Mouse (Mus musculus): ENCODE data around the gene Pitpnm1. TPM values are rescaled to one million over a fixed set of nuclear protein-coding genes. Genes with fewer than 3 reads are reported as not detected.

Pitpnm1 gene
- polyA plus RNA-seq, 1 experiment from 2014 or later = 47.2 TPM

- 77% methylated on average over 6 of the region's 6 CpGs for WGBS
- Histone ChIP-seq H3K4me1 (no peaks in the 10 kb centered on the region), H3K36me3 (no peaks in the 10 kb centered on the region), H3K4me2 (replicated peaks) (no peak overlapping the region), H3K27me3 (no peaks in the 10 kb centered on the region), H3K9ac (replicated peaks) (no peak overlapping the region), H3K9me3 (no peaks in the 10 kb centered on the region), H3K4me3 (no peak overlapping the region), H3K27ac (replicated peaks) (no peak overlapping the region)
- no peak for ATAC-seq (replicated peaks)
These were observed 26.9 kb upstream of the Pitpnm1 start for GRCm38 (mm10) chr19:4072706-4073424.

GRCm38 (mm10) chr19:4075531-4075930 is 24.3 kb upstream of the Pitpnm1 start:
- Histone ChIP-seq H3K36me3 (no peaks in the 10 kb centered on the region), H3K27ac (replicated peaks) (no peak overlapping the region), H3K9me3 (no peaks in the 10 kb centered on the region), H3K4me1 (no peaks in the 10 kb centered on the region), H3K9ac (replicated peaks) (no peak overlapping the region), H3K4me3 (no peak overlapping the region), H3K4me2 (replicated peaks) (no peak overlapping the region), H3K27me3 (no peaks in the 10 kb centered on the region)
- WGBS = 82% methylated on average over 1 of the region's 1 CpGs
- ATAC-seq (replicated peaks) = no peak

DNA sequence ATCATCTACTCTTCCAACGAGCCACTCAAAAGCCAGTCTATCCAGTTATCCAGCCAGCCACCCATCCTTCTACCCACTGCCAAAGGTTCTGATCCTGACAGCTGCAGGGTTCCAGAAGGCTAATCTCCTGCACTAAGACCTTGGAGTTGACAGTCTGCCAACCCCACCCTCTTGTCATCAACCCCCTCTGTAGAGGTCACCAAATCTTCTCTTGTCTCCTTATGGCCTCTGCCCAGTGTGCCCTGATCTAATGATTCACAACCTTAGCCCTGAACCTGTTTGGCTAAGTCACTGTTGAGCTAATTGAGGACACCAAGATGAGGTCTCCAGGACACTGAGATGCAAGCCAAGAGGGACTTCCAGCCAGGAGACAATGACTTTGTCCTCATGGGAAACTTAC is 20.2 kb upstream of the Pitpnm1 start:
- no peaks in the 10 kb centered on the region for H3K9me3 ChIP-seq
- no peak overlapping the region for H3K27ac ChIP-seq (replicated peaks)
- no peaks in the 10 kb centered on the region for H3K4me1 ChIP-seq
- H3K27me3 ChIP-seq = no peaks in the 10 kb centered on the region
- no peaks in the 10 kb centered on the region for H3K36me3 ChIP-seq
- 80% methylated on average over 1 of the region's 1 CpGs for WGBS
- H3K4me3 ChIP-seq = no peak overlapping the region
- no peak overlapping the region for H3K9ac ChIP-seq (replicated peaks)
- no peak overlapping the region for H3K4me2 ChIP-seq (replicated peaks)
- no peak for ATAC-seq (replicated peaks)

- no peak overlapping the region for H3K9ac ChIP-seq (replicated peaks)
- no peaks in the 10 kb centered on the region for H3K27me3 ChIP-seq
- no peaks in the 10 kb centered on the region for H3K36me3 ChIP-seq
- no peak overlapping the region for H3K4me2 ChIP-seq (replicated peaks)
- 65% methylated on average over 8 of the region's 8 CpGs for WGBS
- no peak overlapping the region for H3K27ac ChIP-seq (replicated peaks)
- no peaks in the 10 kb centered on the region for H3K4me1 ChIP-seq
- no peak for ATAC-seq (replicated peaks)
- H3K9me3 ChIP-seq = no peaks in the 10 kb centered on the region
- H3K4me3 ChIP-seq = no peak overlapping the region
These were observed 19.2 kb upstream of the Pitpnm1 start for GRCm38 (mm10) chr19:4080511-4081009.

DNA sequence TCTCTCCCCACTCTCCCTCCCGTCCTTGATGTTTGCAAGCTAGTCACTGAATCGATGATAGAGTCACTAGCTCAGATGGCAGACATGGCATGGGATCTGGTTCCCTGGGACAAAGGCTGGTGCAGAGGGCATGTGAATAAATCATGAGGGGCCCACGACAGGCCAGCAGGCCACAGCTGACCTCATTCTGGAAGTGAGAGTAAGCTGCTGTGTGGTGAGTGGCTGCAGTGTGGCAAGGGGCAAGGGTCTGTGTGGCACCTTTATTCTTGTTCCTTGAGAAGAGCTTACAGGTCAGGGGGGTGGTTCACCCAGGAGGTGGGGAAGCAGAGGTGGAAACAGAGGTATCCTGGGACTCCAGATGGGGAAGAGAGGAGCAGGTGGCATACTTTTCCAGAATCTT is 18.4 kb upstream of the Pitpnm1 start, which contains the start of gene Cabp2:
TSS of gene Cabp2 (plus strand) at position 185 of the 400 bp plus-strand sequence.
- Histone ChIP-seq H3K4me2 (replicated peaks) (no peak within 1 kb of the TSS), H3K4me3 (no peak within 1 kb of the TSS), H3K4me1 (no peaks in the 10 kb centered on the region), H3K27me3 (no peaks in the 10 kb centered on the region), H3K9me3 (no peaks in the 10 kb centered on the region), H3K36me3 (no peaks in the 10 kb centered on the region), H3K27ac (replicated peaks) (no peak within 1 kb of the TSS), H3K9ac (replicated peaks) (no peak within 1 kb of the TSS)
- no peak for ATAC-seq (replicated peaks)
- 65% methylated on average over 3 of the region's 3 CpGs for WGBS

DNA sequence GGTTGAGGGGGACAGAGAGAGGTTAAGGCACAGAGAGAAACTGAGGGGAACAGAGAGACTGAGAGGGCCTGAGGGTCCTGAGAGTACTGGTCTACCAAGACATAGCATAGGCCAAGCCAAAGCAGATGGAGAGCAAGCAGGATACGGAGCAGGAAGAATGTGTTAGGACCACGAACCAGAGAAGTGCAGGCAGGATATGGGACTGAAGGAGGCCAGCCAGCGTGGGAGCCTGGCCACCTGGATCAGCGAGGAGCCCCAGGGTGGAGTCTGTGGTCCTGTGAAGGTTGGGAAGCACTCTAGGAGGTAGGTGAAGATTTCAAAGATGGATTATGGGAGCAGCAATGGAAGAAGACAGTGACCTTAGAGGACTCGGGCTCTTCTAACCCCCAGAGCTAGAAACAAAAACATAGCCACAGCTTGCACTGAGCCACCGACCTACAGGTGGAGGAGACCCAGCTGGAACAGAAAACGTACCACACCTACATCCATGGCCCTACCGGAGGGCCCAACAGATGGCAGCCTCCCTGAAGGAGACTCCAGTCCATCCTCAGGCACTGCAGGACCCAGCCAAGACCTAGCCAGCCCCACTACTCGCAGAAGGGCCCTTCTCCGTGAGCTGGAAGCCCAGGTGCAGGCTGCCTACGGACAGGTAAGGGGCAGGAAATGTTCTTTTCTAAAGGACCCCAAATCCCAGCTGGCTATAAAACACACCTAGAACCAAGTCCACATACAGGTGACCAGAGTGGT is 17.4 kb upstream of the Pitpnm1 start:
- Histone ChIP-seq H3K27ac (replicated peaks) (no peak overlapping the region), H3K4me2 (replicated peaks) (no peak overlapping the region), H3K27me3 (no peaks in the 10 kb centered on the region), H3K4me1 (no peaks in the 10 kb centered on the region), H3K9me3 (no peaks in the 10 kb centered on the region), H3K36me3 (no peaks in the 10 kb centered on the region), H3K4me3 (no peak overlapping the region), H3K9ac (replicated peaks) (no peak overlapping the region)
- WGBS = 84% methylated on average over 11 of the region's 11 CpGs
- ATAC-seq (replicated peaks) = no peak

GRCm38 (mm10) chr19:4083316-4083715 is 16.5 kb upstream of the Pitpnm1 start:
- no peak overlapping the region for H3K9ac ChIP-seq (replicated peaks)
- ATAC-seq (replicated peaks) = no peak
- no peaks in the 10 kb centered on the region for H3K9me3 ChIP-seq
- no peaks in the 10 kb centered on the region for H3K4me1 ChIP-seq
- H3K27me3 ChIP-seq = no peaks in the 10 kb centered on the region
- H3K36me3 ChIP-seq = no peaks in the 10 kb centered on the region
- no peak overlapping the region for H3K4me3 ChIP-seq
- H3K4me2 ChIP-seq (replicated peaks) = no peak overlapping the region
- H3K27ac ChIP-seq (replicated peaks) = no peak overlapping the region
- 81% methylated on average over 7 of the region's 7 CpGs for WGBS

DNA sequence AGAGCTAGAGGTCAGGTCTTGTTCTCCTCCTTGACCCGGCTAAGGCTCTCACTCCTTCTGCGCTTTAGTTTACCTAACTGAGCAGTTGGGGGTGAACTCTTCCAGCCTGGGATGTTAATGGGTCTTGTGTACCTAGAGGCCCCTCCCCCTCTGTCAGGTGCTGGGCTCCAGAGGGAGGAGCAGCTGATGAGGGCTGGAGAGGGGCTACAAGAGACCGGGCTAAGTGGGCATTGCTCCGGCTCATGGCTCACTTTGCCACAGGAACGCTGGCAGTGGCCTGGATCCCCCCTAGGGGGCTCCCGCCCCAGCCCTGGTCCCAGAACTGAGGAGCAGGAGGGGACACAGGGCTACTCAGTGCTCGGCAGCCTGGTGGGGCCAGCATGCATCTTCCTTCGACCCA is 16.0 kb upstream of the Pitpnm1 start:
- Histone ChIP-seq H3K4me3 (no peak overlapping the region), H3K4me1 (no peaks in the 10 kb centered on the region), H3K9me3 (no peaks in the 10 kb centered on the region), H3K4me2 (replicated peaks) (no peak overlapping the region), H3K27ac (replicated peaks) (no peak overlapping the region), H3K9ac (replicated peaks) (no peak overlapping the region), H3K36me3 (no peaks in the 10 kb centered on the region), H3K27me3 (no peaks in the 10 kb centered on the region)
- no peak for ATAC-seq (replicated peaks)
- 36% methylated on average over 8 of the region's 8 CpGs for whole genome bisulfite sequencing

GRCm38 (mm10) chr19:4084984-4085383 is 14.8 kb upstream of the Pitpnm1 start:
- Histone ChIP-seq H3K4me1 (no peaks in the 10 kb centered on the region), H3K9me3 (no peaks in the 10 kb centered on the region), H3K4me3 (no peak overlapping the region), H3K27ac (replicated peaks) (no peak overlapping the region), H3K9ac (replicated peaks) (no peak overlapping the region), H3K36me3 (no peaks in the 10 kb centered on the region), H3K4me2 (replicated peaks) (no peak overlapping the region), H3K27me3 (no peaks in the 10 kb centered on the region)
- WGBS = 94% methylated on average over 1 of the region's 1 CpGs
- no peak for ATAC-seq (replicated peaks)

DNA sequence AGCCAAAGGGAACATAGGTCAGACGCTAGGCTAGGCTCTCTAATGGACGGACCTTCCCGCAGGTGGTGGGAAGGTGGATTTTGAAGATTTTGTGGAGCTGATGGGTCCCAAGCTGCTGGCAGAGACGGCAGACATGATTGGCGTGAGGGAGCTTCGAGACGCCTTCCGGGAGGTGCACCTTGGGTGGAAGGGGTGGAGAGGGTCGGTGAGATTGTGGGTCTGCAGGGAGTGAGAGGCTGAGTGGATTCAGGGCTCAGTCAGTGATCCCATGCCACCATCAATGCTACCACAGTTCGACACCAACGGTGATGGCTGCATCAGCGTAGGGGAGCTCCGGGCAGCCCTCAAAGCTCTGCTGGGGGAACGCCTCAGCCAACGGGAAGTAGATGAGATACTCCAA is 13.6 kb upstream of the Pitpnm1 start:
- WGBS = 96% methylated on average over 15 of the region's 15 CpGs
- Histone ChIP-seq H3K4me1 (no peaks in the 10 kb centered on the region), H3K9ac (replicated peaks) (no peak overlapping the region)

DNA sequence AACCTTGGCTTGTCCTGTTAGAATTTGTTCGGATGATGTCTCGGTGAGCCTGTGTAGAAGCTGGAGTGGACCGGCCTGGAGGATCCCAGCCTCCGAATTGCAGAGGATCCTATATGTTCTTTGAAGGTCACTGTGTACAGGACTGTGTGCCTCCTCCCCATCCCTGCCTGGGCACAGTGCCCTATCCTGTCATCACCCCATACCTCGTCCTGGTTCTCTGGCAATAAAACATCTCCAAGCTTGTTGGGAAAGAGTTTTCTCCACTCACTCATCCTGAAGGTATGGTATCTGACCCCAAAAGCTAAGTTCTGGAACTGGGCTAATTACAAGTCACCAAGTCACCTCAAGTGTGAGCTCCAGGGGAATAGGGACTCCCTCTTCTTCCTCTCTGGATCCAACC is 12.7 kb upstream of the Pitpnm1 start:
- Histone ChIP-seq H3K27ac (replicated peaks) (no peak overlapping the region), H3K9me3 (no peaks in the 10 kb centered on the region), H3K4me1 (no peaks in the 10 kb centered on the region), H3K36me3 (no peaks in the 10 kb centered on the region), H3K9ac (replicated peaks) (no peak overlapping the region), H3K27me3 (no peaks in the 10 kb centered on the region), H3K4me3 (no peak overlapping the region), H3K4me2 (replicated peaks) (no peak overlapping the region)
- WGBS = 91% methylated on average over 5 of the region's 5 CpGs
- ATAC-seq (replicated peaks) = no peak

More for the DNA sequence above, 13.6 kb upstream of the Pitpnm1 start:
- H3K4me3 ChIP-seq = no peak overlapping the region
- no peaks in the 10 kb centered on the region for H3K9me3 ChIP-seq
- H3K27ac ChIP-seq (replicated peaks) = no peak overlapping the region
- no peaks in the 10 kb centered on the region for H3K36me3 ChIP-seq
- H3K4me2 ChIP-seq (replicated peaks) = no peak overlapping the region
- no peak for ATAC-seq (replicated peaks)
- no peaks in the 10 kb centered on the region for H3K27me3 ChIP-seq

DNA sequence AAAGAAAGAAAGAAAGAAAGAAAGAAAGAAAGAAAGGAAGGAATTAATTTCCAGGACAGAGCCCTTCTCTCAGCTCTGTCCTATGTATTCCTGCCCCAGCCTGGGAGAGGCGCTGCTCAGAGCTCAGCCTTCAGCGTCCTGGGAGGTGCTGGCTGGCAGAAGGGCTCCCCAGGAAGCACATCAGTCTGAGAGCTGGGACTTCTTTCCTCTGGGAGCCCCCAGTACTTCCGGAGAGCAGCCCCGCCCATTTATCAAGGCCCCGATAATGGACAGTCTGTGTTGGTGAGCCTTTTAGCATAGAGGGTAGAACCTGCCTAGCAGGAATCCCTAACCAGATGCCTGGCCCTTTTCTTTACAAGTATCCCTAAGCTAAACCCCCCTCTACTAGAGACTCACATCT is 11.7 kb upstream of the Pitpnm1 start:
- Histone ChIP-seq H3K4me3 (no peak overlapping the region), H3K27ac (replicated peaks) (no peak overlapping the region), H3K27me3 (no peaks in the 10 kb centered on the region), H3K9ac (replicated peaks) (no peak overlapping the region), H3K4me2 (replicated peaks) (no peak overlapping the region), H3K9me3 (no peaks in the 10 kb centered on the region), H3K36me3 (no peaks in the 10 kb centered on the region), H3K4me1 (no peaks in the 10 kb centered on the region)
- no peak for ATAC-seq (replicated peaks)
- WGBS = 65% methylated on average over 5 of the region's 5 CpGs
